Mouse (Mus musculus): ENCODE results near the gene Atoh8. TPM values are rescaled to one million over a fixed set of nuclear protein-coding genes. Genes with fewer than 3 reads are reported as not detected.

Gene Atoh8
- polyA plus RNA-seq, 2 experiments = 0.48 to 0.53 TPM

GRCm38 (mm10) chr6:72179562-72180502, 55.5 kb downstream of the Atoh8 start:
- WGBS (ENCODE audit: insufficient replicate concordance) = 48% methylated on average over 12 of the region's 12 CpGs
- H3K9me3 ChIP-seq (ENCODE audit: control insufficient read depth, low read length) = no peaks in the 10 kb centered on the region
- no peak overlapping the region for H3K4me2 ChIP-seq (ENCODE audit: low read depth)
- no peaks in the 10 kb centered on the region for H3K27me3 ChIP-seq (ENCODE audit: control insufficient read depth, insufficient read depth, low read length)
- no peaks in the 10 kb centered on the region for H3K36me3 ChIP-seq (replicated peaks; ENCODE audit: control insufficient read depth, insufficient read depth, low read depth)
- no peak for TF ChIP-seq EP300 (IDR thresholded peaks at IDR 0.05; ENCODE audit: low read depth)
- no peak for TF ChIP-seq CTCF (IDR thresholded peaks at IDR 0.05; ENCODE audit: low read depth)
- no peaks in the 10 kb centered on the region for H3K4me1 ChIP-seq (replicated peaks; ENCODE audit: control insufficient read depth in 2 of 2, insufficient read depth in 2 of 2, low read length in 1 of 2)
- no peak for DNase-seq (ENCODE audit: low read depth in 3 of 3, low spot score in 3 of 3)
- no peak overlapping the region for H3K4me3 ChIP-seq (ENCODE audit: insufficient read depth in 1 of 2, low read depth in 2 of 2, low read length in 2 of 2)
- ATAC-seq (ENCODE audit: insufficient read depth) = no peak
- H3K9ac ChIP-seq (replicated peaks) = no peak overlapping the region
- H3K27ac ChIP-seq = no peak overlapping the region

- Histone ChIP-seq H3K9me3 (ENCODE audit: control insufficient read depth, low read length) (no peaks in the 10 kb centered on the region), H3K27me3 (ENCODE audit: control insufficient read depth, insufficient read depth, low read length) (no peaks in the 10 kb centered on the region), H3K4me3 (ENCODE audit: insufficient read depth in 1 of 2, low read depth in 2 of 2, low read length in 2 of 2) (no peak overlapping the region), H3K27ac (no peak overlapping the region), H3K9ac (replicated peaks) (no peak overlapping the region), H3K4me2 (ENCODE audit: low read depth) (no peak overlapping the region), H3K4me1 (replicated peaks; ENCODE audit: control insufficient read depth in 2 of 2, insufficient read depth in 2 of 2, low read length in 1 of 2) (no peaks in the 10 kb centered on the region), H3K36me3 (replicated peaks; ENCODE audit: control insufficient read depth, insufficient read depth, low read depth) (no peaks in the 10 kb centered on the region)
- TF ChIP-seq EP300 (IDR thresholded peaks at IDR 0.05; ENCODE audit: low read depth) = no peak
- no peak for TF ChIP-seq CTCF (IDR thresholded peaks at IDR 0.05; ENCODE audit: low read depth)
- ATAC-seq (ENCODE audit: insufficient read depth) (no peak), DNase-seq (ENCODE audit: low read depth in 3 of 3, low spot score in 3 of 3) (no peak)
- 80% methylated on average over 3 of the region's 3 CpGs for WGBS (ENCODE audit: insufficient replicate concordance)
Observed at GRCm38 (mm10) chr6:72179006-72179405, 56.4 kb downstream of the Atoh8 start.

DNA sequence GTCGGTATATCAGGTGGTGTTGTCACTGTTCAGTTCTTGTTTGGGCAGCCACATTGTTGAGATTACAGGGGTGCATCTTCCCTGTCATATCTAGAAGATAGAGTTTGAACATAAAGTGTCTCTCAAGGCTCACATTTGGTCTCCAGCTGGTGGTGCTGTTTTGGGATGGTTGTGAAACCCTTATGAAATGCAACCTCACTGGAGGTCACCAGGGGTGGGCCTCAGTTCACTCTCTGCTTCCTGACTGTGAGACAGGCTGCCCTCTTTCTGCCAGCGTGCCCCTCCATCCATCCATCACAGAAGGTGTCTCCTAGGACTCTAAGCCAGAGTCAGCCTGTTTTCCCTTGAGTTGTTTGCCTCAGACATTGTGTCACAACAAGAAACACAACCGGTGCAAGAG, 58.0 kb downstream of the Atoh8 start:
- Histone ChIP-seq H3K9ac (replicated peaks) (no peak overlapping the region), H3K4me1 (replicated peaks; ENCODE audit: control insufficient read depth in 2 of 2, insufficient read depth in 2 of 2, low read length in 1 of 2) (0 out of 4 replicates have a peak, but pooled peaks cover 0 to 2% of the 10 kb centered on the region in 2 experiments), H3K4me2 (ENCODE audit: low read depth) (no peak overlapping the region), H3K27ac (no peak overlapping the region), H3K27me3 (ENCODE audit: control insufficient read depth, insufficient read depth, low read length) (no peaks in the 10 kb centered on the region), H3K36me3 (replicated peaks; ENCODE audit: control insufficient read depth, insufficient read depth, low read depth) (no peaks in the 10 kb centered on the region), H3K4me3 (ENCODE audit: insufficient read depth in 1 of 2, low read depth in 2 of 2, low read length in 2 of 2) (no peak overlapping the region), H3K9me3 (ENCODE audit: control insufficient read depth, low read length) (no peaks in the 10 kb centered on the region)
- DNase-seq (ENCODE audit: low read depth in 3 of 3, low spot score in 3 of 3) = no peak
- 52% methylated on average over 3 of the region's 3 CpGs for WGBS (ENCODE audit: insufficient replicate concordance)
- TF ChIP-seq EP300 (IDR thresholded peaks at IDR 0.05; ENCODE audit: low read depth) = no peak
- no peak for TF ChIP-seq CTCF (IDR thresholded peaks at IDR 0.05; ENCODE audit: low read depth)
- ATAC-seq (ENCODE audit: insufficient read depth) = no peak

DNA sequence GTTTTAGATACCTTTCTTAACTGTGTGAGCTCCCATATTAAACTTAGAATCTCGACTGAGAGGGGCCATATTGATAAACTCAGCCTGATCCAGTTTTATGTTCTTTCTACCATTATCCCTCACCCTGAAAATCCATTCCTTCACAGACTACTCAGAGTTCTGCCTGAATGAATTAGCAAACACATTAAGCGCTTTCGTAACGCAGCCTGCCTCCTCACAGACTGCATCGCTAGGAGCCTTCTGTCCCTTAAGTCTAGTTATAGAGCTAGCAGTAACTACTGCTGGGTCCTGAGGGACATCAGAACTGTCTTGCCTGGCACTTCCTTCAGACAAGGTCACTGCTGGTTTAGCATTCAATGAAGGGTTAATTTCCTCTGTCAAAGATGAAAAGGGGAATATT, 59.4 kb downstream of the Atoh8 start:
- ATAC-seq (ENCODE audit: insufficient read depth) (no peak), DNase-seq (ENCODE audit: low read depth in 3 of 3, low spot score in 3 of 3) (no peak)
- Histone ChIP-seq H3K4me2 (ENCODE audit: low read depth) (no peak overlapping the region), H3K9ac (replicated peaks) (no peak overlapping the region), H3K27ac (no peak overlapping the region), H3K4me1 (replicated peaks; ENCODE audit: control insufficient read depth in 2 of 2, insufficient read depth in 2 of 2, low read length in 1 of 2) (0 out of 4 replicates have a peak, but pooled peaks cover 0 to 2% of the 10 kb centered on the region in 2 experiments), H3K9me3 (ENCODE audit: control insufficient read depth, low read length) (no peaks in the 10 kb centered on the region), H3K36me3 (replicated peaks; ENCODE audit: control insufficient read depth, insufficient read depth, low read depth) (no peaks in the 10 kb centered on the region), H3K4me3 (ENCODE audit: insufficient read depth in 1 of 2, low read depth in 2 of 2, low read length in 2 of 2) (no peak overlapping the region), H3K27me3 (ENCODE audit: control insufficient read depth, insufficient read depth, low read length) (no peaks in the 10 kb centered on the region)
- WGBS (ENCODE audit: insufficient replicate concordance) = 68% methylated on average over 5 of the region's 5 CpGs
- TF ChIP-seq EP300 (IDR thresholded peaks at IDR 0.05; ENCODE audit: low read depth) (no peak), CTCF (IDR thresholded peaks at IDR 0.05; ENCODE audit: low read depth) (no peak)

GRCm38 (mm10) chr6:72175419-72175818, 60.0 kb downstream of the Atoh8 start:
- TF ChIP-seq EP300 (IDR thresholded peaks at IDR 0.05; ENCODE audit: low read depth) (no peak), CTCF (IDR thresholded peaks at IDR 0.05; ENCODE audit: low read depth) (no peak)
- ATAC-seq (ENCODE audit: insufficient read depth) = no peak
- no peaks in the 10 kb centered on the region for H3K36me3 ChIP-seq (replicated peaks; ENCODE audit: control insufficient read depth, insufficient read depth, low read depth)
- no peak overlapping the region for H3K9ac ChIP-seq (replicated peaks)
- H3K4me3 ChIP-seq (ENCODE audit: insufficient read depth in 1 of 2, low read depth in 2 of 2, low read length in 2 of 2) = no peak overlapping the region
- no peak overlapping the region for H3K27ac ChIP-seq
- H3K27me3 ChIP-seq (ENCODE audit: control insufficient read depth, insufficient read depth, low read length) = no peaks in the 10 kb centered on the region
- no peaks in the 10 kb centered on the region for H3K9me3 ChIP-seq (ENCODE audit: control insufficient read depth, low read length)
- WGBS (ENCODE audit: insufficient replicate concordance) = 66% methylated on average over 3 of the region's 3 CpGs
- H3K4me2 ChIP-seq (ENCODE audit: low read depth) = no peak overlapping the region
- DNase-seq (ENCODE audit: low read depth in 3 of 3, low spot score in 3 of 3) = no peak
- 0 out of 4 replicates have a peak, but pooled peaks cover 0 to 2% of the 10 kb centered on the region in 2 experiments for H3K4me1 ChIP-seq (replicated peaks; ENCODE audit: control insufficient read depth in 2 of 2, insufficient read depth in 2 of 2, low read length in 1 of 2)

Data from liver, embryonic 14.5 days (tissue).